Mouse (Mus musculus) E14TG2a.4 (cell line): ENCODE measurements around the gene Ckap2l.

ENCODE experiments used
- CTCF ChIP-seq: conservative IDR thresholded peaks from 2 replicates; pipeline ENCODE4 v1.5.1; 2014; ENCODE audit warnings: low read length
- NANOG ChIP-seq: IDR thresholded peaks from 2 replicates; pipeline ENCODE4 v1.6.1; 2014; ENCODE audit warnings: borderline replicate concordance, low read length, mixed read lengths

GRCm38 (mm10) chr2:129234731-129235130, 62.3 kb downstream of the Ckap2l start:
- TF ChIP-seq CTCF = no peak
- TF ChIP-seq NANOG = no peak
